Mouse (Mus musculus) cerebellum, postnatal 4 days (tissue): Measurements from ENCODE around the gene Gm3667.
"Not testable (repeated sequence)": the region's sequence is repeated elsewhere in the genome, so short reads cannot be mapped to it uniquely, and the experiment has no call there.

ENCODE experiments used
- DNase-seq, 2 experiments: peaks; one replicate each; pipeline ENCODE4 v3.0.0; 2022; ENCODE audit warnings: low spot score in 2 of 2, mixed read lengths in 1 of 2

Gm3667 gene

DNA sequence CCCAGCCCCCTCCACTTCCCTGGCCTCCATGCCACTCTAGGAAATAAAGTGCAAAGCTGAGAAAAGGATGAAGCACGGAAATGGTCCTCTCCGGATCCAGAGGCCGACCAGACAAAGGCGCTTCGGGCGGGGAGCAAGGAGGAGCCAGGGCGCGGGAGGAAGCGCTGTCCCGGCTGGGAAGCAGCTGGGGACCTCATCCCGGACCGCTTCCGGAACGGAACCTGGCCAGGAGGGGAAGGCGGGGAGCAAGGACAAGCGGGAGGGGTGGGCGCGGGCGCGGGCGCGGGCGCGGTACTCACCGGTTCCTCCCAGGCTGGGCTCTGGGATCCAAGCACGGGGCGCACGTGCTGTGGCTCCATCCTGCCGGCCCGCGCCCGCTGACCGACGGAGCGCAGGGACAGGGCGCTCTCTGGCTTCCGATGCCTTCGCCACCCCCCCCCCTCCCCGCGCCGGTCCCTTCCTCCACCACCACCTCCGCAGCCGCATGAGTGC is at the start of gene Gm3667:
Gene Gm3667, minus strand, starts transcription at position 442 of the 492 bp plus-strand sequence.
- DNase-seq = peak in 1 of 2 experiments; percentile 1

DNA sequence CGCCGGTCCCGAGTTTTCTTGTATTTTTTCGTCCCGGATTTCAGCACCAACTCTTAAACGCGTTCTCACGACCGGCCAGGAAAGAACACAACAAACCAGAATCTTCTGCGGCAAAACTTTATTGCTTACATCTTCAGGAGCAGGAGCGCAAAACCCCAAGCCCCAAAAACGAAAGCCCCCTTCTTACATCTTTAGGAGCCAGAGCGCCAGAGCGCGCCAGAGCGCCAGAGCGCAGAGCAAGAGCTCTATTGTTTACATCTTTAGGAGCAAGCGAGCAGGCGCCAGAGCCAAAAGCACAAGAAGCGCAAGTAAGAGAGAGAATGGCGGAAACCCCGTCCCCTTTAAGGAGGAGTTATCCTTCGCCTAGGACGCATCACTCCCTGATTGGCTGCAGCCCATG is 10.1 kb upstream of the Gm3667 start:
- DNase-seq = not testable (repeated sequence)

DNA sequence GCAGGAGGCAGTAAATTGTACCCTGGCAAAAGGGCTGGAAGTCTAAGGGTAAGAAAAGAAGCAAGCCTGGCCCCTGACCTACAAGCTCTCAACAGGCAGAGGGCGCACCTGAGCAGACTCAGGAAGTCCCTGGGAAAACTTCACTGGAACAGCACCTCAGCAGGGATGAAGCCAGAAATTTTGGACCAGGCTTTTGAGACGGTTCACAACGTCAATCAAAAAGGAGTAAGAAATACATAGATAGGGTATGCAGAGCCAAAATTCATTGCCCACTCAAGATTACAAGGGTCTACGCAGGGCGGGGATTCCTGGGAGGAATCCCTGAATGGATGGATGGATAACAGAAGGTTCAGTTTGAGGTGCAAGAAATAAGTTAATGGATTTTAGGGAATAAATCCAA is 951 bp downstream of the Gm3667 start:
- peak in 1 of 2 experiments; percentile 0 for DNase-seq

DNA sequence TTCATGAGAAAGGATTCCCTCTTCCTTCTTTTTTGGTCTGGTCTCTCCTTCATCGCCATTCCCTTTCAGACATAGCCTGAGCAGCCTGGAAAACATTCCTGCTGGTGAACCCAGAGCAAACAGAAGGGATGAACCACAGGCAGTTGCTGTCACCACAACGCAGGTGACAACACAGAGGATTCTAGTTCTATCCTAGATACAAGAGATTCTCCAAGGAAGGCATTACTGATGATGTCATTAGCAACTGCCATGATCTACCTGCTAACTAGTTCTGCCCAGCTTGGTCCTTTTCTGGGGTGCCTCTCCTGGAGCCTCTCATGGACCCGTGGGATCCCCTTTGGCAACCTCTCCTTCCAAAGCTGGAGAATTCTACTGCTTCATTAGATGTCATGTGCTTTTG is 49.6 kb downstream of the Gm3667 start, which contains the start of gene Gm3642:
Gene Gm3642, minus strand, starts transcription at position 101 of the 400 bp plus-strand sequence.
- DNase-seq = not testable (repeated sequence)

DNA sequence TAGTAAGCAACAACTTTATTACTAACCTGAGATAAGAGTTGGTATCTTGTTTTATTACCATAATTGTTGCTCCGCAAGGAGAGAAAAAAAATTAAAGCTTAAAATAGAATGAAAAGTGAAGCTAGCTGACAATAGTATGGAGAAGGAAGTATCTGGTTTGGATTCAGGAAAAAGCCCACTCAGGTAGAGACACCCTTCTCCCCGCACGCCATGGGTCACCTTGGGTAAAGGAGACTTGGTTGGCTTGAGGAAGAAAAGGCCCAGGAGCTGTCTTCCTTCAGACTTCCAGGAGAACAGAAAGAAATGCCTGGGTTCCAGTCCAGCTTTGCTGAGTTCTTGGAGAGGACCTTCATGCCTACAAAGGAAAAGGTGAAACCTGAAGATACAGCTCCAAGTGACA is 66.5 kb downstream of the Gm3667 start:
- peak in 1 of 2 experiments; percentile 22 for DNase-seq
